Mouse (Mus musculus) stomach, embryonic 14.5 days (tissue): ENCODE results near the gene Dhx40. TPM values are rescaled to one million over a fixed set of nuclear protein-coding genes. Genes with fewer than 3 reads are reported as not detected.
"Not testable (repeated sequence)": the region's sequence is repeated elsewhere in the genome, so short reads cannot be mapped to it uniquely, and the experiment has no call there.

ENCODE experiments used
- ATAC-seq: fragments of 200-750 bp; cut with Nextera tagmentation; 2 replicates; pipeline ENCODE4 v1.8.0; 2017; ENCODE audit warnings: low read depth, moderate TSS enrichment; ENCODE audit not compliant: insufficient number of reproducible peaks, insufficient read depth, low FRiP score
- H3K27ac ChIP-seq: fragments of 300-500 bp; sonication (generic); 2 replicates; pipeline ENCODE4 v1.5.1; 2014; ENCODE audit warnings: mild to moderate bottlenecking, low read length, moderate library complexity, mixed read lengths
- H3K27me3 ChIP-seq: fragments of 300-500 bp; sonication (generic); 2 replicates; pipeline ENCODE4 v1.6.1; 2014; ENCODE audit warnings: low read length, control low read depth, mixed read lengths; ENCODE audit not compliant: control insufficient read depth, insufficient read depth
- H3K36me3 ChIP-seq: fragments of 300-500 bp; sonication (generic); 2 replicates; pipeline ENCODE4 v1.6.1; 2014; ENCODE audit warnings: mild to moderate bottlenecking, control low read depth, low read length, moderate library complexity, mixed read lengths; ENCODE audit not compliant: control insufficient read depth, insufficient read depth
- H3K4me1 ChIP-seq: fragments of 300-500 bp; sonication (generic); 2 replicates; pipeline ENCODE4 v1.6.1; 2014; ENCODE audit warnings: low read length, control low read depth, mixed read lengths; ENCODE audit not compliant: control insufficient read depth, insufficient read depth
- H3K4me2 ChIP-seq: fragments of 300-500 bp; sonication (generic); replicated peaks from 2 replicates; pipeline ENCODE4 v1.6.1; 2014; ENCODE audit warnings: low read depth, low read length, control low read depth
- H3K4me3 ChIP-seq: fragments of 300-500 bp; sonication (generic); 2 replicates; pipeline ENCODE4 v1.5.1; 2014; ENCODE audit warnings: low read depth, low read length, control low read depth
- H3K9ac ChIP-seq: fragments of 300-500 bp; sonication (generic); replicated peaks from 2 replicates; pipeline ENCODE4 v1.6.1; 2014; ENCODE audit warnings: low read depth, mild to moderate bottlenecking, control low read depth, low read length, moderate library complexity, mixed read lengths
- H3K9me3 ChIP-seq: fragments of 300-500 bp; sonication (generic); 2 replicates; pipeline ENCODE4 v1.6.1; 2016; ENCODE audit warnings: low read depth, low read length, control low read depth; ENCODE audit not compliant: control insufficient read depth
- WGBS: fragments of 180-500 bp; shearing (Covaris S2); extraction: QIAGEN DNeasy Blood & Tissue Kit; methylation state at CpG from one replicate; pipeline ENCODE4 v1.1.7; 2014; 5-methylcytosine and 5-hydroxymethylcytosine counted together
- polyA plus RNA-seq: library from polyadenylated mRNA; unstranded; fragments of >200 nt; fragmentation: Nextera tagmentation; extraction: Ambion mirVana; gene quantifications from 2 replicates; pipeline ENCODE4 v1.2.1, GENCODE M21; 2014

Gene Dhx40
- polyA plus RNA-seq, 1 experiment from 2014 or later, result 22.6 TPM

- WGBS, result 88% methylated on average over 1 of the region's 1 CpGs
- H3K4me1 ChIP-seq, H3K4me3 ChIP-seq, ATAC-seq, H3K9ac ChIP-seq, H3K27ac ChIP-seq, H3K9me3 ChIP-seq, H3K27me3 ChIP-seq, H3K4me2 ChIP-seq: not testable (repeated sequence)
- H3K36me3 ChIP-seq, result peaks cover 11% of the 10 kb centered on the region
These were observed 69.2 kb downstream of the Dhx40 start for GRCm38 (mm10) chr11:86738308-86738707.

- Histone ChIP-seq H3K9ac (no peak overlapping the region), H3K9me3 (no peaks in the 10 kb centered on the region), H3K4me2 (no peak overlapping the region), H3K27ac (no peak overlapping the region), H3K36me3 (peaks cover 18% of the 10 kb centered on the region), H3K4me1 (no peaks in the 10 kb centered on the region), H3K27me3 (no peaks in the 10 kb centered on the region), H3K4me3 (no peak overlapping the region)
- ATAC-seq, result peak; percentile 65; the same call in 1 of the 2 replicates
- 61% methylated on average over 8 of the region's 8 CpGs for WGBS
These were observed 70.1 kb downstream of the Dhx40 start for GRCm38 (mm10) chr11:86737301-86738000.

DNA sequence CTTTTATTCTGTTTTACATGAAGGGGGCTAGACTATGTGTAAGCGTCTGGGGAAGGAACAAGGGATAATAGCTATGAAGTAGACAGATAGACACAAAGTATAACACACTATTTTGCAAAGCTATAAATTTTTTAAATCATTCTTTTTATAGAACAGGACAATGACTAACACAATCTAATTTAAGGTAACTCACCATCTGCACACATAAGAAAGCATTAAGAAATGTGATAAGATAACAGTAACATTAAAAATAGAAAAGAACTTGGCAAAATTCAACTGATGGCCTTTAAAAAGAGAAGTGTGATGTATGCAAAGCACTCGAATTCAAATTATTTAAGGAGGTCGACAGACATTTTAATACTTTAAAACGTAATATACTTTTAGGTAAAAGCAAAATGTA is 72.6 kb downstream of the Dhx40 start:
- Histone ChIP-seq H3K4me2 (no peak overlapping the region), H3K36me3 (peaks cover 34% of the 10 kb centered on the region), H3K9me3 (no peaks in the 10 kb centered on the region), H3K27me3 (no peaks in the 10 kb centered on the region), H3K4me3 (no peak overlapping the region), H3K4me1 (no peaks in the 10 kb centered on the region), H3K9ac (no peak overlapping the region), H3K27ac (no peak overlapping the region)
- ATAC-seq, result no peak
- 93% methylated on average over 4 of the region's 4 CpGs for WGBS

DNA sequence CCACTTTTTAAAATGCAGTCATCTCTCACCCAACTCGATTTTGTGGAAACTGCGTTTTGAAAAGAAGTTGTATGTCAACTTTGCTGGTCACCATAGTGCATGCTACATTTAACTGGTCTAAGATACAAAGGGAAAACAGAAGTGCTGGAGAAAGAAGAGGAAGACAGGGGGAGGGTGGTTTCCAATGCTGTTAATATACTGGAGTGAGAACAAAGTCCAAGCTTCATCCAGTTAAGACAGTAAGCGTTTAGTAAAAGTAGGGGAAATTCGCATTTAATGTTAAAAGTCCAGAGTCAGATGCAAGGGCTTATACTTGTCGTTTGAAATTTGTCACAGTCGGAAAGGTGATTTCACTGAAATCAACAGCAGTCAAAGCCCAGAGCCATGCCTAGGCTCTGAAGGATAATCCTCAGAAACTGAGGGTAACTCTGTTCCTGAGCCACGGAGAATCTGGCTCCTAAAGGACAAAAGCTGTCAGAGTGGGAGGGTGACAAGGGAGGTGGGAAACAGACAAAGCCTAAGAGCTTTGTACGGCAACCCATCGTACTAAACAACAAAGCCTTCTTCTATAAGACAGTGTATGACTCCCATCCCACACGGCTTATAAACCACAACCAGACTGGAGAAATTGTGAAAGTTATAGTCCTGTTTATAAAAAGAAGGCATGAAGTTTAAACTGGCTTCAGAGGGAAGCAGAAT is 73.2 kb downstream of the Dhx40 start:
- 82% methylated on average over 10 of the region's 10 CpGs for WGBS
- Histone ChIP-seq H3K36me3 (peaks cover 38% of the 10 kb centered on the region), H3K4me2 (no peak overlapping the region), H3K4me3 (no peak overlapping the region), H3K27me3 (no peaks in the 10 kb centered on the region), H3K4me1 (no peaks in the 10 kb centered on the region), H3K9ac (no peak overlapping the region), H3K27ac (no peak overlapping the region), H3K9me3 (no peaks in the 10 kb centered on the region)
- no peak for ATAC-seq

- H3K4me3 ChIP-seq, result no peak overlapping the region
- no peaks in the 10 kb centered on the region for H3K4me1 ChIP-seq
- WGBS, result 94% methylated on average over 2 of the region's 2 CpGs
- no peak overlapping the region for H3K27ac ChIP-seq
- no peaks in the 10 kb centered on the region for H3K27me3 ChIP-seq
- H3K36me3 ChIP-seq, result peaks cover 53% of the 10 kb centered on the region
- ATAC-seq, result no peak
- H3K9me3 ChIP-seq, result no peaks in the 10 kb centered on the region
- H3K4me2 ChIP-seq, result no peak overlapping the region
- no peak overlapping the region for H3K9ac ChIP-seq
These were observed 76.1 kb downstream of the Dhx40 start for GRCm38 (mm10) chr11:86731443-86731842.

GRCm38 (mm10) chr11:86725607-86726006 is 81.9 kb downstream of the Dhx40 start:
- H3K9ac ChIP-seq, result no peak overlapping the region
- H3K4me1 ChIP-seq, result no peaks in the 10 kb centered on the region
- ATAC-seq, result no peak
- H3K4me2 ChIP-seq, result no peak overlapping the region
- H3K27ac ChIP-seq, result no peak overlapping the region
- no peaks in the 10 kb centered on the region for H3K9me3 ChIP-seq
- H3K4me3 ChIP-seq, result no peak overlapping the region
- H3K36me3 ChIP-seq, result peaks cover 63% of the 10 kb centered on the region
- H3K27me3 ChIP-seq, result no peaks in the 10 kb centered on the region

DNA sequence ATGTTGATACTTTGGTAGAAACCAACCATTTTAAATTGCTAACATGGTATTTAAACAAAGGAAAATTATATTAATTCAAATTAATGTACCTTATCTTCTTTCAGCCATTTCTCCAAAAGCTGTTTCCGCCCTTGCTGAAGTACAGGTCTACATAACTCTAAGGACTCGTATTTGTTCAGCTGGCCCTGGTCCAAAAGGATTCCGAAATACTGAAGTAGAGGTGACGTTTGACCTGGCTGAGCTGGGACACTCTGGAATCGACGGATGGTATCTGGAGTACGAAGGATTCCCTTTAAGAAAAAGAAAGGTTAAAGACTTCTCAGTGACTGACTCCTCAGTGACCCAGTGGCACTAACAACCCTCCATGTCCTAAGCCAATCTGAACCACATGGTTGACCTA is 82.6 kb downstream of the Dhx40 start:
- H3K4me1 ChIP-seq, result no peaks in the 10 kb centered on the region
- H3K4me3 ChIP-seq, result no peak overlapping the region
- ATAC-seq, result no peak
- no peak overlapping the region for H3K4me2 ChIP-seq
- peaks cover 66% of the 10 kb centered on the region for H3K36me3 ChIP-seq
- WGBS, result 85% methylated on average over 7 of the region's 7 CpGs
- no peak overlapping the region for H3K27ac ChIP-seq
- no peaks in the 10 kb centered on the region for H3K27me3 ChIP-seq
- no peaks in the 10 kb centered on the region for H3K9me3 ChIP-seq
- H3K9ac ChIP-seq, result no peak overlapping the region

- 90% methylated on average over 3 of the region's 3 CpGs for WGBS
- H3K4me1 ChIP-seq, result no peaks in the 10 kb centered on the region
- no peaks in the 10 kb centered on the region for H3K9me3 ChIP-seq
- no peak for ATAC-seq
- H3K36me3 ChIP-seq, result peaks cover 68% of the 10 kb centered on the region
- no peak overlapping the region for H3K9ac ChIP-seq
- H3K4me2 ChIP-seq, result no peak overlapping the region
- H3K27me3 ChIP-seq, result no peaks in the 10 kb centered on the region
- H3K4me3 ChIP-seq, result no peak overlapping the region
- no peak overlapping the region for H3K27ac ChIP-seq
These were observed 83.5 kb downstream of the Dhx40 start for GRCm38 (mm10) chr11:86724004-86724403.
